Mouse (Mus musculus) heart, postnatal 0 days (tissue): ENCODE measurements around the gene Atl2.
A peak's percentile ranks its signal among the peaks of the same experiment; 100 is the strongest.

Experiments used
- CTCF ChIP-seq: IDR thresholded peaks from 2 replicates; pipeline ENCODE4 v1.5.1; 2016; ENCODE audit warnings: antibody characterized with exemption, control low read depth, low read depth
- EP300 ChIP-seq: IDR thresholded peaks from 2 replicates; pipeline ENCODE4 v1.6.1; 2016; ENCODE audit warnings: antibody characterized with exemption, low read depth

DNA sequence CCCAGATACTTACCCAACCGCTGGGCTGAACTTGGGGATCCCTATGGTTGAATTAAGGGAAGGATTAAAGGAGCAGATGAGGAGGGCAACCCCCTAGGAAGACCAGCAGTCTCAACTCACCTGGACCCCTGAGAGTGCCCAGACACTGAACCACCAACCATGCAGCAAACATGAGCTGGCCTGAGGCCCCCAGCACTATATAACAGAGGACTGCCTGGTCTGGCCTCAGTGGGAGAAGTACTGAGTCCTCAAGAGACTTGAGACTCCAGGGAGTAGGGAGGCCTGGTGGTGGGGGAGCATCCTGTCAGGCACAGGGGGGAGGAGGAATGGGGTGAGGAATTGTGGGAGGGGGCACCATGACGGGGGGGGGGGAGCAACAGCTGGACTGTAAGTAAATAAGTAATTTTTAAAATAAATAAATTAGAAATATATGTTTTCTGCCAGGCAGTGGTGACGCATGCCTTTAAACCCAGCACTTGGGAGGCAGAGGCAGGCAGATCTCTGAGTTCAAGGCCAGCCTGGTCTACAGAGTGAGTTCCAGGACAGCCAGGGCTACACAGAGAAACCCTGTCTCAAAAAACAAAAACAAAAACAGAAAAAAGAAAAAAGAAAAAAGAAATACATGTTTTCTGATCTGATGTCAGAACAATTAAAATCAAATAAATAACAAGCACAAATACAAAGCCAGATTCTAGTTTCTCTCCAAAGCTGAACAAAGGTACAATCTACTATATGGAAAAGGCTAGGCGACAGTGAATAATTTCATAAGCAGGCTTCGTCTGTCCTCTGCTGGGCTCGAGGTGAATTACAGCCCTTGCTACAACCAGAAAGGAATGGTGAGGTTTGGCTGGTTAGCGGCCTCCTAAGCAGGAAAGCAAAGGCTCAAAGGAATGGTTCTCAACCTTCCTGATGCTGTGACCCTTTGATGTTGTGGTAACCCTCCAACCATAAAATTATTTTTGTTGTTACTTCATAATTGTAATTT is 55.4 kb downstream of the Atl2 start:
- TF ChIP-seq CTCF (peak; percentile 98), EP300 (no peak)
